Mouse (Mus musculus): Measurements from ENCODE around the gene Fbxl17. TPM values are rescaled to one million over a fixed set of nuclear protein-coding genes. Genes with fewer than 3 reads are reported as not detected.
A peak's percentile ranks its signal among the peaks of the same experiment; 100 is the strongest.

The Fbxl17 gene
- polyA plus RNA-seq, 1 experiment from 2014 or later = 4.3 TPM

DNA sequence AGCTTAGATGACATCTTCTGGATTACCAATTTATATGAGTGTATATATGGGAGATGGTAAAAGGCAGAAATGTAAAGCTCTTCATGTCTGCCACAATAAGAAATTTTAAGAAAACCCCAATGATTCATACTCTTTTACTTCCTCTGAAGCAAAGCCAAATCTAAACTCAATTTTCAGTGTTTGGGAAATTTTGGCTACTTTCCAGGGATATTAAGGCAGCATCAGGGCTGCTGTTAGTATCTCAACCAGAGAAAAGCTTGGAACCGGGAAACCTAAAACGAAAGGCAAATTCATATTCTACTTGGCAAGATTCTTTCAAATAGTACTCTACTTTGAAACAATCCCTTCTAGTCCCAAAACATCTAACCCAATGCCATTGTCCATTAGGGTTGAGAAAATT is 10.6 kb upstream of the Fbxl17 start:
- H3K9me3 ChIP-seq (ENCODE audit: control insufficient read depth) = no peaks in the 10 kb centered on the region

DNA sequence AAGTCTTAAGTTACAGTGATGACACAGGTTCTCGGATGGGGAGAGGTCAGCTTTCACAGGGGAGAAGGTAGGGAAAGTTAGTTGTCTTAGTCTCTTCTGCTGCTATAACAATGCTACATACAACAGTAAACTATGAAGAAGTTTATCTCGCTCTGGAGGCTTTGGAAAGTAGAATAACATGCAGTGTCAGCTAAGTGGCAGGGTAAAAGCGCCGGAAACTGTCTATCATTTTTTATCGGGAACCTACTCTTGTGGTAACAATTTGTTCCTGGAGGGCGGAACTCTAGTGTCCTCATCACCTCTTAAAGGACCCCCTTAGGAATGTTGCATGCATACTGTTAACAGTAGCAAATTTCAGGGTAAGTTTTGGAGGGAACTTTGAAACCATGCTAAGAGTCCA is 1.3 kb upstream of the Fbxl17 start:
- WGBS = 86% methylated on average over 6 of the region's 6 CpGs
- 0 out of 2 replicates have a peak overlapping the region, but pooled peaks have one; percentile 98 for H3K9ac ChIP-seq (ENCODE audit: low read depth, low read length)
- H3K27ac ChIP-seq (ENCODE audit: low read depth, low read length) = no peak overlapping the region
- no peaks in the 10 kb centered on the region for H3K36me3 ChIP-seq (ENCODE audit: control insufficient read depth, insufficient read depth)
- no peak for ATAC-seq
- TF ChIP-seq CTCF (IDR thresholded peaks at IDR 0.05; ENCODE audit: low read depth) = no peak
- no peaks in the 10 kb centered on the region for H3K9me3 ChIP-seq (ENCODE audit: control insufficient read depth)
- peak overlapping the region; percentile 89; the same call in 1 of the 2 replicates for H3K4me3 ChIP-seq (ENCODE audit: low read depth, low read length)
- H3K4me2 ChIP-seq (replicated peaks; ENCODE audit: low read depth) = peak overlapping the region; percentile 85; the same call in 1 of the 2 replicates
- no peaks in the 10 kb centered on the region for H3K27me3 ChIP-seq (replicated peaks; ENCODE audit: control insufficient read depth, insufficient read depth, low read length)
- peaks cover 6% of the 10 kb centered on the region; the same call in 1 of the 2 replicates for H3K4me1 ChIP-seq (replicated peaks; ENCODE audit: control insufficient read depth, insufficient read depth, low read length)

More for the DNA sequence above, 10.6 kb upstream of the Fbxl17 start:
- no peaks in the 10 kb centered on the region for H3K27me3 ChIP-seq (replicated peaks; ENCODE audit: control insufficient read depth, insufficient read depth, low read length)
- 73% methylated on average over 2 of the region's 2 CpGs for WGBS
- no peak overlapping the region for H3K4me3 ChIP-seq (ENCODE audit: low read depth, low read length)
- no peaks in the 10 kb centered on the region for H3K36me3 ChIP-seq (ENCODE audit: control insufficient read depth, insufficient read depth)
- H3K9ac ChIP-seq (ENCODE audit: low read depth, low read length) = no peak overlapping the region
- H3K27ac ChIP-seq (ENCODE audit: low read depth, low read length) = no peak overlapping the region
- TF ChIP-seq CTCF (IDR thresholded peaks at IDR 0.05; ENCODE audit: low read depth) = no peak
- H3K4me2 ChIP-seq (replicated peaks; ENCODE audit: low read depth) = no peak overlapping the region
- no peak for ATAC-seq
- no peaks in the 10 kb centered on the region for H3K4me1 ChIP-seq (replicated peaks; ENCODE audit: control insufficient read depth, insufficient read depth, low read length)

GRCm38 (mm10) chr17:63500156-63500834 is 478 bp upstream of the Fbxl17 start:
- no peaks in the 10 kb centered on the region for H3K27me3 ChIP-seq (replicated peaks; ENCODE audit: control insufficient read depth, insufficient read depth, low read length)
- ATAC-seq = peak; percentile 76
- no peaks in the 10 kb centered on the region for H3K36me3 ChIP-seq (ENCODE audit: control insufficient read depth, insufficient read depth)
- H3K9ac ChIP-seq (ENCODE audit: low read depth, low read length) = peak overlapping the region; percentile 98
- no peaks in the 10 kb centered on the region for H3K9me3 ChIP-seq (ENCODE audit: control insufficient read depth)
- under 1% methylated on average over 35 of the region's 78 CpGs for WGBS
- H3K4me2 ChIP-seq (replicated peaks; ENCODE audit: low read depth) = peak overlapping the region; percentile 85
- peaks cover 6% of the 10 kb centered on the region; the same call in 1 of the 2 replicates for H3K4me1 ChIP-seq (replicated peaks; ENCODE audit: control insufficient read depth, insufficient read depth, low read length)
- no peak for TF ChIP-seq CTCF (IDR thresholded peaks at IDR 0.05; ENCODE audit: low read depth)
- H3K27ac ChIP-seq (ENCODE audit: low read depth, low read length) = peak overlapping the region; percentile 98
- H3K4me3 ChIP-seq (ENCODE audit: low read depth, low read length) = peak overlapping the region; percentile 89

- Histone ChIP-seq H3K4me1 (replicated peaks; ENCODE audit: control insufficient read depth, insufficient read depth, low read length) (peaks cover 6% of the 10 kb centered on the region; the same call in 1 of the 2 replicates), H3K9me3 (ENCODE audit: control insufficient read depth) (no peaks in the 10 kb centered on the region), H3K27ac (ENCODE audit: low read depth, low read length) (peak overlapping the region; percentile 98), H3K9ac (ENCODE audit: low read depth, low read length) (peak overlapping the region; percentile 98), H3K36me3 (ENCODE audit: control insufficient read depth, insufficient read depth) (no peaks in the 10 kb centered on the region), H3K4me2 (replicated peaks; ENCODE audit: low read depth) (peak overlapping the region; percentile 85), H3K27me3 (replicated peaks; ENCODE audit: control insufficient read depth, insufficient read depth, low read length) (no peaks in the 10 kb centered on the region), H3K4me3 (ENCODE audit: low read depth, low read length) (peak overlapping the region; percentile 89)
- 2% methylated on average over 63 of the region's 90 CpGs for WGBS
- peak; percentile 62 for ATAC-seq
- TF ChIP-seq CTCF (IDR thresholded peaks at IDR 0.05; ENCODE audit: low read depth) = no peak
Measured at GRCm38 (mm10) chr17:63498717-63499635, 841 bp downstream of the Fbxl17 start.

- no peak for ATAC-seq
- H3K27me3 ChIP-seq (replicated peaks; ENCODE audit: control insufficient read depth, insufficient read depth, low read length) = no peaks in the 10 kb centered on the region
- H3K9ac ChIP-seq (ENCODE audit: low read depth, low read length) = peak overlapping the region; percentile 98
- peak overlapping the region; percentile 89 for H3K4me3 ChIP-seq (ENCODE audit: low read depth, low read length)
- no peak for TF ChIP-seq CTCF (IDR thresholded peaks at IDR 0.05; ENCODE audit: low read depth)
- no peaks in the 10 kb centered on the region for H3K36me3 ChIP-seq (ENCODE audit: control insufficient read depth, insufficient read depth)
- WGBS = 13% methylated on average over 6 of the region's 6 CpGs
- H3K4me2 ChIP-seq (replicated peaks; ENCODE audit: low read depth) = peak overlapping the region; percentile 85
- no peaks in the 10 kb centered on the region for H3K9me3 ChIP-seq (ENCODE audit: control insufficient read depth)
- H3K4me1 ChIP-seq (replicated peaks; ENCODE audit: control insufficient read depth, insufficient read depth, low read length) = peaks cover 8% of the 10 kb centered on the region; the same call in 1 of the 2 replicates
- 0 out of 2 replicates have a peak overlapping the region, but pooled peaks have one; percentile 98 for H3K27ac ChIP-seq (ENCODE audit: low read depth, low read length)
Measured at GRCm38 (mm10) chr17:63498182-63498716, 1.6 kb downstream of the Fbxl17 start.

All from intestine, postnatal 0 days (tissue).